Mouse (Mus musculus) ZHBTc4 (cell line): ENCODE measurements around the gene Art3.

ENCODE experiments used
- DNase-seq: peaks from one replicate; pipeline ENCODE4 v3.0.0-alpha.2; 2011; ENCODE audit warnings: low read depth, low spot score

Art3 gene

GRCm38 (mm10) chr5:92413982-92414375 is 82.4 kb downstream of the Art3 start:
- DNase-seq, result peak; percentile 18

GRCm38 (mm10) chr5:92424126-92424525 is 92.5 kb downstream of the Art3 start:
- DNase-seq, result no peak

GRCm38 (mm10) chr5:92430723-92431122 is 99.1 kb downstream of the Art3 start:
- DNase-seq, result no peak

- DNase-seq, result no peak
Measured at GRCm38 (mm10) chr5:92431611-92432010, 100.0 kb downstream of the Art3 start.

- no peak for DNase-seq
Measured at GRCm38 (mm10) chr5:92434070-92434469, 102.4 kb downstream of the Art3 start.

GRCm38 (mm10) chr5:92434571-92434985 is 103.0 kb downstream of the Art3 start:
- peak; percentile 77 for DNase-seq

GRCm38 (mm10) chr5:92435025-92435584 is 103.5 kb downstream of the Art3 start, which contains the start of gene Nup54:
TSS of gene Nup54 (minus strand) at chr5:92435219.
- peak; percentile 98 for DNase-seq

GRCm38 (mm10) chr5:92438540-92438939 is 106.9 kb downstream of the Art3 start:
- DNase-seq, result no peak

- no peak for DNase-seq
Measured at GRCm38 (mm10) chr5:92441494-92441893, 109.9 kb downstream of the Art3 start.

GRCm38 (mm10) chr5:92442914-92443313 is 111.3 kb downstream of the Art3 start:
- DNase-seq, result no peak

GRCm38 (mm10) chr5:92445016-92445415 is 113.4 kb downstream of the Art3 start:
- no peak for DNase-seq

- no peak for DNase-seq
Measured at GRCm38 (mm10) chr5:92446736-92447135, 115.1 kb downstream of the Art3 start.

- DNase-seq, result no peak
Measured at GRCm38 (mm10) chr5:92452876-92453275, 121.2 kb downstream of the Art3 start.

GRCm38 (mm10) chr5:92457410-92457809 is 125.8 kb downstream of the Art3 start:
- DNase-seq, result no peak

- DNase-seq, result no peak
Measured at GRCm38 (mm10) chr5:92458726-92459125, 127.1 kb downstream of the Art3 start.

GRCm38 (mm10) chr5:92461321-92461720 is 129.7 kb downstream of the Art3 start:
- DNase-seq, result peak; percentile 71
